Mouse (Mus musculus) myocyte (in vitro differentiated cells): ENCODE results near the gene Gucy2c.

Source experiments
- MAX ChIP-seq: IDR thresholded peaks from one replicate; pipeline ENCODE4 v1.6.1; 2011; ENCODE audit warnings: low read depth, mild to moderate bottlenecking, control low read depth
- POLR2A ChIP-seq: IDR thresholded peaks from one replicate; pipeline ENCODE4 v1.6.1; 2011; ENCODE audit warnings: low read depth, mild to moderate bottlenecking, control low read depth, moderate library complexity; ENCODE audit not compliant: insufficient read length
- POLR2AphosphoS2 ChIP-seq: IDR thresholded peaks from one replicate; pipeline ENCODE4 v1.6.1; 2011; ENCODE audit warnings: low read depth, control low read depth; ENCODE audit not compliant: insufficient read length
- TCF12 ChIP-seq: IDR thresholded peaks from one replicate; pipeline ENCODE4 v1.6.1; 2011; ENCODE audit warnings: mild to moderate bottlenecking, control low read depth; ENCODE audit not compliant: poor library complexity, insufficient read depth, severe bottlenecking

GRCm38 (mm10) chr6:136728144-136728543, 53.4 kb downstream of the Gucy2c start:
- no peak for TF ChIP-seq POLR2AphosphoS2
- no peak for TF ChIP-seq POLR2A
- no peak for TF ChIP-seq MAX
- TF ChIP-seq TCF12 = no peak
